Mouse (Mus musculus): Measurements from ENCODE around the gene Gm4353.

DNA sequence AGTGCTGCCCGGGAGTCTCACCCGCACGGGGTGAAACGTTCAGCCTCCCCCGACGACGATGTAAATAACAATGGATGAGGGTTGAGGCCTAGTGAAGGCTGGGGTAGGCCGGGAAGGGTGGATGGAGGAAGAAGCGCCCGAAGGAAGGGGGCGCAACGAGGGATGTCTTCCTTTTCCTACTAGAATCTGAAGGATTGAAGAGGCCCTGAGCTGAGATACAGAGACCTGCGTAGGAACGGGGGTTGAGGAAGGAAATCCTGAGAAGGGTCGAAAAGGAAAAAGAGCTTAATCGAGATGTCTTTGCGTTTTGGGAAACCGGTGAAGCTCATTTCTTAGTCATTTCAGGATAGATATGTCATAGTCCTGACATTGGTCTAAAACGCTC, 9.0 kb upstream of the Gm4353 start:
- TF ChIP-seq MAFK (IDR thresholded peaks at IDR 0.05; ENCODE audit: insufficient read depth, low read depth, low read length) (no peak), ZC3H11A (IDR thresholded peaks at IDR 0.05; ENCODE audit: borderline replicate concordance, low read depth, low read length) (0 out of 2 replicates have a peak, but pooled peaks have one; percentile 23), CHD2 (IDR thresholded peaks at IDR 0.05; ENCODE audit: low read depth, low read length) (no peak), ZNF384 (IDR thresholded peaks at IDR 0.05; ENCODE audit: low read depth, low read length) (no peak), HCFC1 (IDR thresholded peaks at IDR 0.05; ENCODE audit: borderline replicate concordance, insufficient read depth, low read length) (no peak)

Measured in ES-E14 (cell line).